Mouse (Mus musculus) cortical plate, adult 2 months (tissue): Measurements from ENCODE around the gene Sowahb.

Experiments
- CTCF ChIP-seq: fragments of 200-500 bp; IDR thresholded peaks from 2 replicates; pipeline ENCODE4 v1.5.1; 2011; ENCODE audit warnings: mild to moderate bottlenecking, control low read depth, low read length; ENCODE audit not compliant: insufficient read depth; ENCODE audit errors: extremely low read depth
- POLR2A ChIP-seq: fragments of 200-500 bp; IDR thresholded peaks from 2 replicates; pipeline ENCODE4 v1.6.1; 2011; ENCODE audit warnings: mild to moderate bottlenecking, low read length, control low read depth; ENCODE audit not compliant: insufficient read depth; ENCODE audit errors: extremely low read depth

DNA sequence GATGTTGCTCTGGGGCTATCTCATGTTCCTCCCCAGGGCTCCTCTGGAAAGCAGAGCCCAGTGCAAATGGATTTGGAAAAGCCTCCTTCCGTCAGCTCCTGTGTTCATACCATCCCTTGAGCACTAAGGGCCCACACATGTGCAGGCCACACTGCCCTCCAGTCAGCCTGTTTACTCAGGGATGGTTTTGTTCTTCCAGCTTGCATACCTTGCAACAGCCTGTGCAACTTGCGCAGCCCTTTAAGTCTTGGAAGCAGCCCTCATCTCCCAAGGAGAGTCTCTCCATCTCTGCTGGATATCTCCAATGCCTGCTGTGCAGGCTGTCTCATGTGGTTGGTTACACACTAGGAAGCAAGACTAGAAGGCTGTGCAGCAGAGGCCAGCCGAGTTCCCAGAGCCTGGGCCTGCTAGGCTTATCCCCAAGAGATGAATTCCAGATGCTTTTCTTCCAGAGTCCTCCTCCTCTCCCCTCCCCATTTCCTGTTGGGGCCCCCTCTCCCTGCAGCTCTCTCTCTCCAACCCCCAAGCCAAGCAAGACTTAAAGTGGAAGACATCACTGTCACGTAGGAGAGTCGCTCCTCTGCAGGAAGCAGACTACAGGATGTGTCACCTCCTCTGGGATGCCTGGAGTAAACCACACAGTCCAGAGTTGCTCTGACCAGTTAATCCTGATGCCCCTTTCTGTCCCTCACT, 47.2 kb downstream of the Sowahb start:
- no peak for TF ChIP-seq CTCF
- TF ChIP-seq POLR2A = no peak
